Mouse (Mus musculus): ENCODE measurements at regions not wholly inside any gene's neighbourhood (a gene's known extent, or its start where the extent isn't known, plus 50 kb on each side); places are given as distances from the start of the nearest gene placed in this dataset.
"Not testable (repeated sequence)": the region's sequence is repeated elsewhere in the genome, so short reads cannot be mapped to it uniquely, and the experiment has no call there.

DNA sequence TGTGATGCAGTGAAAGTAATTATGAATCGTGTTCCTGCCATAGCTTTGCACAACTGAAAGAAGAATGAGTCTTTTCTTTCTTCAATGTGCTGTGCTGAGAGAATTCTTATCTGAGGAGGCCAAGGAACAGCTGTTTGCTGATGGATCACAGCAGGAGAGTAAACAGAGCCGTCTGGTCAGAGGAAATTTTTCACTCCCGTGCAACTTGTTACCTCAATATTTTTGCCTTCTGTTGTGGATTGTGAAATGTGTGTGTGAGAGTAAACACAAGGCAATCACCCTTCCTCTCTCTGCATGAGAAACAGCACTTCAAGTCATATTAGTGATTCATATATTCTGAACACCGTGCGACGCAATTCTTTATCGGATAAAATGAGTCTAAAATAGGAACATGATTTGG lies 171.9 kb downstream of the Epm2a start:
- DNase-seq: no peak

DNA sequence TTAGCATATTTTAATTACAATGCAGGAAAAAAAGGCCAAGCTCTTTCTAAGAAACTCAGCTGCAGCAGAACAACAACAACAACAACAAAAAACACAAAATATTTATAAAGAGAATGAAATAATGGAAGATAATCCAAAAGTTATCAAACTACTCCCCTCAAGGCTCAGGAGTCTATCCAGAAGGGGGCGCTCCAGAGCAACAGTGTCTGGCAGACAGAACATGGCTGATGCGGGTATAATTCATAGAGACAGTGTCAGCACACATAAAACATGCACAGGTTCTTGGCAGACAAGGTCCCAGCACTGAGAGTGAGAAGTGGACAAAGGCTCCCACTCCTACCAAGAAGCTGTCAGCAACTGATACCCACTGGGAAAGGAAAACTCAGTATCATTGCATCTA lies 173.9 kb downstream of the Epm2a start:
- DNase-seq: no peak

DNA sequence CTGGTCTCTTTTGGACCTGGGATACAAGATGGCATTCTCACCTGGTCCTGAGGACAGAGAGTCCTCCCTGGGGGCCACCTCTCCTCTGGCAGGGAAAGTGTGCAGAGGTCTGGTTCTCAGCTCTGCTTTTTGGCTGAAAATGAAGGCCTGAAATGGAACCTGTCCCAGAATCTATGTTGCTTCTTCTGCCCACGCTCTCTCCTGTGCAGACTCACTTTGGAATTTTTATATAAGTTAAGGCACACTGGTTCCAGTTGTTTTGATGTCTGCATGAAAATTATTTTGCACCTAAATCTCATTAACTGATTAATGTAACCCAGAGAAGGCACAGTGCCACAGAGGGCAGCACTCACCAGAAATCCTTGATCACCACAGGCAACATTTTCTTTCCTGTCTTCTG lies 188.1 kb downstream of the Epm2a start:
- peak; percentile 55 for DNase-seq

DNA sequence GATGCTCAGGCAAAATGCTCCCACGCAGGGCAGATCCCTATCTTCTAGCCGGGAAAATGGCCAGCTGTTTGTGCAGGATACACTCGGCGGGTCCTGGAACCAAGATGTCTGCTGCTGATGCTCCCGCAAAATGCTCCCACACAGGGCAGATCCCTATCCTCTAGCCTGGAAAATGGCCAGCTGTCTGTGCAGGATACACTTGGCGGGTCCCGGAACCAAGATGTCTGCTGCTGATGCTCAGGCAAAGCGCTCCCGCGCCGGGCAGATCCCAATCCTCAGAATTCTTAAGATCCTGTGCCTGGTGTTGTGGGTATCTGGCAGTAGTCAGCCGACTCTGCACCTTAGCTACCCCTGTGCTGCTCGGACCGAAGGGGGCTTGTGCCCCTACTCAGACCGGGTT lies 212.2 kb downstream of the Epm2a start:
- peak; percentile 81 for DNase-seq

DNA sequence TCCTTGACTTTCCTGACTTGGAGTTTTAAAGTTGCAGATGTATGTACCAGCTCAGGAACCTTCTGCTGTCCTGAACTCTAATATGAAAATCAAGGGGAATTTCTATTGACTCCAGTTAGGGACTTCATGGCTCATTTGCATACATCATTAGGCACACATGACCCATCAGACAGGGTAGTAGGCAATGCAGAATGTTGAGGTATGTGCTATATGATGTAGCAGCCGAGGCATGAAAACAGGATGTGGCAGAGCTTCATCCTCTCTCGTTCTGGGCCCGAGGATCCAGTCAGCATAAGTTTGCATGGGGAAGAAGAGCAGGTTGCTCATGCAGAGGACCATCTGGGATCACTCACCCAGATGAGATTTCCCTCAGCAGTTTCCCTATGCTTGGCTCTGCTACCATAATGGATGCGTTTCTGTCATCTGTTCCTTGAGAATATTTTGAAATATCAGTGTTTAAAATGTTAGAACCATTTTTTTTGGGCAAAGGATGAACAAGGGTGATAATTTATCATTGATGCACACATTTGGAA lies 227.4 kb downstream of the Epm2a start:
- DNase-seq: no peak

DNA sequence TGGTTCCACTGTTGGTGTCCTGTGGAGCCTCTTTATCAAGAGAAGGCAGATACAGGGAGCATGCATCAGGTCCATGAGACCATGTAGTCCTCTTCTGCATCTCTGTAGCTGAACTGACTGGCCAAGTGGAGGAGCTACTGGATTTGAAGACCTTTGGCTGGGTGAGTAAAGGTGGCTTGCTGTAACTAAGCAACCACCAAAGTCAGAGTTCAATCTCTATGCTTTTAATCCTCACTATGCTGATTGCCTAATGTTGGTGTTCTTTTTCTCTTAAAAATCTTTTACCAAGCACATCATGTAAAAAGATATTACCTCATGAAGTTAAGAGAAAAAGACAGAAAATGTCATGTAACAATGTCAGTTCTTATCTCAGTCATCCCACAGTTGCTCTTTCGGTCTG lies 265.2 kb downstream of the Epm2a start:
- DNase-seq: no peak

DNA sequence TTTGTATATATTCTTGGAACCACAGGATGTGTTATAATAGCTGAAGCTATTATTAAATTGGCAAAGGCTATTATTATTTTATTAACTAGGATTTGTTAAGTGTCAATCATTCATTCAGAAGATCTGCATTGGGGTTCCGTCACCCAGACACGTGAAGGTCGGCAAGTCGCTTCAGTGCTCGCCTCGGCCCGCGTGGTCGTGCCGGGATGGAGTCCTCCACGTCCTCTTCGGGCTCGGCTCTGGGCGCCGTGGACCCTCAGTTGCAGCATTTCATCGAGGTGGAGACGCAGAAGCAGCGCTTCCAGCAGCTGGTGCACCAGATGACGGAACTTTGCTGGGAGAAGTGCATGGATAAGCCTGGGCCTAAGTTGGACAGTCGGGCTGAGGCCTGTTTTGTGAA lies 265.9 kb downstream of the Epm2a start:
- not testable (repeated sequence) for DNase-seq

DNA sequence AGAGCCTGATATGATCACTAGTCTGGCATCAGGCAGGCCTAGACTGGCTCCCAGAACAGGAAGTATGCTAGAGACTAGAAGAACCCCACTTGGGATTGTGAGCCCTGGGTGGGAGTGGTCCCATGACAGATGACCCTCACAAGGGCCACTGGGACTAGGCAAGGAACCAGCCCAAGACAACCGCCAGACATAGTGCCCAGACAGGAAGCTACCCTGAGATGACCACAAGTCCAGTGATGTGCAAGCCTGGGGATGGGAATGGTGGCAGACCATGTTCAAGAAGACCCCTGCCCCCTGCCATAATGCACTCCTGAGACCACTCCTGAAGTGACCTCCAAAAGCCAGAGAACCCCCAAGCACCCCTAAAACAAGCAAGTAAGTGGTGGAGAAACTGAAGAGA lies 304.9 kb downstream of the Epm2a start:
- DNase-seq: peak; percentile 86

DNA sequence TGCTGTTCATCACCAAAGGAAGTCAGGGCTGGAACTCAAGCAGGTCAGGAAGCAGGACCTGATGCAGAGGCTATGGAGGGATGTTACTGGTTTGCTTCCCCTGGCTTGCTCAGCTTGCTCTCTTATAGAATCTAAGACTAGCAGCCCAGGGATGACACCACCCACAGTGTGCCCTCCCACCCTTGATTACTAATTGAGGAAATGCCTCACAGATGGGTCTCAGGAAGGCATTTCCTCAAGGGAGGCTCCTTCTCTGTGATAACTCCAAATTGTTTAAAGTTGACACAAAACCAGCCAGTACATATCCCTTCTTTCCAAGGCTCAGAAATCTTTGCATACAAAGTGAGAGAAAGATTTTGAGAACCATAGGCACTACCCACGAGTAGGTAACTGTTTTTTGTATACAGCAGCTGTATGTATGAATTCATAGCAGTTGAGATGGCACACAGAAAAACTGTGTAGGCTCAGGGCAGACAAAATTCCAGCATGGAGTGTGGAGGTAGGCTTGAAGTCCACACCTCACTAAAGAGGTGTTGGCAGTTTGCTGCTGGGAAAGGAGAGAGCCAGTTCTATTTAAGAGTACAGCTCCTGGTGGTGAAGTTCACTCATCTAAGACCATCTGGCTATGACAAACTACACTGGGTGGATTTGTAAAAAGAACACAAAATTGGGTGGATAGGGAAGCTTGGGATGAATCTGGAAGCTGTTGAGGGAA lies 317.0 kb downstream of the Epm2a start:
- no peak for DNase-seq

DNA sequence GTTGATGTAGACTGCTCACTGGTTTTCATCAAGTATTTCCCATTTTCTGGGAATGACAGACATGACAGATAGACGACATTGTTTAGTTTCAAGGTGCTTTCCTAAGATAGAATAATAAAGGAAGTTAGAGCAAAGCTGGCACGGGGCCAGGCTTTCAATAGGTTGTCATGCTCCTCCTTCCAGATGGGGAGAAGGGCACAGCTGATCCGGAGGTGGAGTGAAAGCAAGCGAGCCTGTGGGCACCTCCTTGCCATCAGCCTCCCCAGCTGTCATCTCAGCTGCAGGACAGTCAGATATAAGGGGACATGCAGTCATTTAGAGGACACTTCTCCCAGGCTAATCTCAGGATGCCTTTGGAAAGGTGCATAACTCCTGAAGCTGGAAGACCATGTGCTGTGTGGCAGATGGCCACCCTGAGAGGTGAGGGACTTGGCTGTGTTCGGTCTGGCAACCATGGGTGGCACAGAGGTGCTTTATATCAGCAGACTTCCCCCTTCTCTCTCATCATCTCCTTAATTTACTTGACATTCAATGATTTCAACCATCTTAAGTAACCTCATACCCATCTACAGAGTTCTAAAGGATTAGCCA lies 318.6 kb downstream of the Epm2a start:
- DNase-seq: no peak

DNA sequence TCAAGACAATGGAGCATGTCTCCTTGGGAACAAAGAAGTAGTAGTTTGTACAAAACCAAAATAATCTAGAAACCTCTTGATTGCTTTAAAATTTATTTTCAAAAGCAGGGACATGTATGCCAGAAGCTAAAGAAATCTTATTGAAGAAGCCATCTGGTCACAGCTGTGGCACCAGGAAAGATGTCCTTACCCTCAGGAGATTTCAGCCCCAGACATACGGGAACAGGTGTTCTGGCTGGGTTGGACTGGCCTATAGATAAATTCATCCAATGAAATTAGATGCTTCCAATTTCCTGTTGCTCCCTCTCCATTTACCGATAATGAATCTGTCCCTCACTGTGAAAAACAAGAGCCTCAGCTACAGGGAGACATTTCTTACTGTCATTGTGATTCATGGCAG lies 366.5 kb downstream of the Epm2a start:
- no peak for DNase-seq

DNA sequence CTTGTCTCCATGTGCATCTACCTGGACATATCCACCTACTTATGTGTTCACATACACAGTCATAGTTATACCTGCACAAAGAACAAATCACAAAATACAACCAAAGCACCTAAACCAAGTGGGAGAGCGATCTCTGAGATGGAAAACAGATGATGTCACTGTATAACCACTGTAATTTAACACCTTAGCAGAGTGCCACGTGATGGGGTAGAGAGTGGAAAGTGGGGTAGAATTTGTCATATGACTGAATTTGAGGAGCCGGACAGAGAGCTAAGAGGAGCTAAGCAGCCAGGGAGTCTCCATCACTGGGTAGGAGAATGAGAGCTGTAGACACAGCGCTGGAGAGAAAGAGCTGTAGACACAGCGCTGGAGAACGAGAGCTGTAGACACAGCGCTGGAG lies 381.6 kb downstream of the Epm2a start:
- no peak for DNase-seq

DNA sequence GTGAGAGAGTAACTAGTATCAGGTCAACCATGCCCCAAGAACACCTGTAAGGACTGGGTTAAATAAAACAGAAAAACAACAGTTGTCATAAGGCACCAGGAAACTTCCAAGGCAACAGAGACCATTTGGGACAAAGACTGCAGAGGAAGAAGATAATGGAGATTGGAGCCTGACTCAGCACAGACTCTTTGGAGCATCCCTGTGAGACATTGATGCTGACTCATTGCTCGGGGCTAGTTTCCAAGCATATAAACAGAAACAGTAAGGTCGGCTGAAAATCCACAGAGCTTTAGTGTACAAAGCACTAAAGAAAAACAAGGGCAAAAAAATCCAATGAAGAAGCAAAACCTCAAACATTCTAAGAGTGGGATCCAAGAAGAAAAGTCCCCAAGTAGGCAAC lies 386.3 kb downstream of the Epm2a start:
- no peak for DNase-seq

DNA sequence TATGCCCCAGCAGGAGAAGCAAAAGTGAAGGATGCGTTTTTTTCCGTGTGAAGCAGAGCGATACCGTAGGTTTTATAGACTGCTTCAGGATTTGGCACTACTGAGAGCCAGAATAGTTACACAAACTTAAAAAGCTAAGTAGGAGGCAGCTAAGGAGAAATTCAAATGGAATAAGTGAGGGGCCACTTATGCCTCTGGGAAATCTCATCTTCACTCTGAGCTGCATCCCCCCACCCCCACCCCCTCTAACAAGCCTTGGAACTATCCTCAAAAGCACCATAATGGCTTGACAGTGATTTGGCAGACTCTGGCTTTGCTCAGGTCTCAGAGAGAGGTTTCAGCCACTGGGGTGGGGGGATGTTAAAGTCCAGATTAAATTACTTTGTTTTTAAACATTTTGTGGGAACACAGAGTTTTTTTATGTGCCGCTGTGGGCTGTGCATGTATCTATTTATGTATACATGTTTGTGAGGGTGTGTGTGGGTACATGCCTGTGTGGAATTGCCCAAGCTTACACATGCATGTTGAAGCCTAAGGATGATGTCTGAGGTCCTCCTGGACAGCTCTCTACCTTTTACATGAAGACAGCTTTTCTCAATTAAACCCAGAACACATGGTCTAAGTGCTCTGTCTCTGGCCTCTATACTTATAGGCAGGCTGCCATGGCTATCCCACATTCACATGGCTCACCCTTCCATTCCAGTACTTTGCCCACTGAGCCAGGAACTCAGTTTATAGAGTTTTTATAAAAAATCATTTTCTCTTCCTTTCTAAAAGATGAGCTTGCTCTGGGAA lies 396.6 kb downstream of the Epm2a start:
- no peak for DNase-seq

DNA sequence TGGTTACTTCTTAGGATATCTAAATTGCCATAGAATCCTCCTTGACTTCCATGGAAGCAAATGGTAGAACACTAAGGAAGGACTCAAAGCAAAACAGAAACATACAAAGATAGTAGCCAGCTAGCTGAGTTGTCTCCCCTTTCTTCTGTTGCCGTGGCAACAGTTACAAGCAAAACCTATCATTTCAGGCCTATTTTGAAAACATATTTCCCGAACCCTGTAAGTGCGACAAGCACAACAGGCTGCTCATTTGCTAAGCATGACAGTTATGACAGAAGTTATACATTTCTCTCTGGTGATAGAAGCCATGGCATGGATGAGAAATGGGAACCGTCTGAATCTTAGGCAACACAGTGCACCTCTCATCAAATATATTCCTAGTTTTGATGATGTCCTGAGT lies 402.4 kb downstream of the Epm2a start:
- no peak for DNase-seq

DNA sequence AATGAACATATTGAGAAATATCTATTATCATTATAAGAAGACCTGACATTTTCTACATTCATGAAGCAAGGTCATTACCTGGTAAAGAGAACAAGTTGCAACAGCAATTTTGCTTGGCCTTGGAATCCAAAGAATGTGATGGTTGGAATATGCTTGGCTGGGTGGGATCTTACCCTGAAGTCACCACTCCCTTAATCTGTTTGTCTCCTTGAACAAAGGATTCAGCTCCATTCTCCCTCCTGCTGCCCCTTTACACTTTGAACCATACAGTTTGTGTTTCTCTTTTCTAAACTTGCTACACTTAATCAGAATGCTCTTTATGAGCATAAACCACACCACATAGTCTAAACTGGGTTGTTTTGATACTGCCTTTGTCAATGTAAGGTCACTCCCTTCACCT lies 403.8 kb downstream of the Epm2a start:
- DNase-seq: no peak

DNA sequence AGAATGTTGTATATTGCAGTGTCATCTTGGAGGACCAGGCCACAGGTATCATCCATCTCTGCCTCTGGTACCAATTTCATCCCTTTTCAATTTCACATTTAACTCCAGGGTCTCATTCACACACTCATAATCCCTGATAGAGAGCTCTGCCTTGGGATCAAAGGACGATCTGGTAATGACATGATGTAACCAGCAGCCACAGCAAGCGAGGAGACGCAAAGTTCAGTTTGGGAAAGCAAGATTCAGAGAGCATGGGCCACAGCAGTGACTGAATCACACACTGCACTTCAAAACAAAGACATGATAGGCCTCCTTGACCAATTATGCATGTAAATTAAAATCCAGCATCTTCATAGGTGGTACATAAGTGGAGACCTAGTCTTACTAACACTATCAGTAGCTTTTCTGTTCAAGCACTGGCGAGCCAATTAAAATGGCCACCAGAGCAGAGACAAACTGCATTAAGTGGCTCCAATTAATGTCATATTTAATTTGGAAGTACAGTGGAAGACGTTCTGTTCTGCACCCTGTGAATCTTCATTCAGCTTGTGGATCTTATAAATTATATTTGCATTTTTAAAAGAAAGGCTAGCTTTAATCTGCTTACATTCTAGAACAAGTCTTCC lies 412.0 kb downstream of the Epm2a start:
- DNase-seq: no peak

DNA sequence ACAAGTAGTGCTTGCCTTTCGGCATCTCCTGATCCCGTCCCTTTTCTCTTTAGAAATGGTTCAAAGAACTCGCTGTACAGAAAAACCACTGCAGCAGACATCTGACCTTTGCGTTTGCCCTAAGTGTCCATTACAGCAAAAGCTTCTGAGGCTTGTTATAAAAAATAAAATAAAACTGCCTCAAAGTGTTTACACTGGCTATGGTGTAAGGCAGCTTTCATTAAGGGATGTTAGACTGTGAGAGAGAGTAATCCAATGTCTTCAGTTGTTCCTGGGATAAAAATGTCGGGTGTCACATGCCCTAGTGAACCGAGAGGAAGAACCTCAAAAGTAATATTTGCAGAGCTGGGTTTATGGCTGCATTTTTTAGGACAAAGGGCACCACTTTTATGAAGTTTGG lies 434.7 kb downstream of the Epm2a start:
- no peak for DNase-seq

DNA sequence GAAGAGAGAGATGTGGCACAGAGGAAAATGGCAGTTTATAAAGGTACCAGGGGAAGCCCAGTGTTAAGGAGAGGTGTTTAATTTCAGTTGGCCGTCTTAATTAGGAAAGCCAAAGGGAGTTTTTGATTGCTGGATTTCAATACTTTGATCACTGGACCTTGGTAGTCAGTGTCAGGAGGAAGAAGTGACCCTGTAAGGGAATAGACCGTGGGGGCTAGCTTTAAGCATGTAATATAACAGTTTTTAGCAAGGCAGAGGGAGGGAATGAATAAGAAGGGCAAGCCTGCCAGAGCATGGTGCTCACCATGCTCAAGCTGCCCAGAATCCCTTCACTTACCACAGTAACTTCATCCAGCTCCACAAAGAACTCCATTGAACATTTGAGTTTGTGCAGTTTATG lies 437.1 kb downstream of the Epm2a start:
- DNase-seq: no peak

DNA sequence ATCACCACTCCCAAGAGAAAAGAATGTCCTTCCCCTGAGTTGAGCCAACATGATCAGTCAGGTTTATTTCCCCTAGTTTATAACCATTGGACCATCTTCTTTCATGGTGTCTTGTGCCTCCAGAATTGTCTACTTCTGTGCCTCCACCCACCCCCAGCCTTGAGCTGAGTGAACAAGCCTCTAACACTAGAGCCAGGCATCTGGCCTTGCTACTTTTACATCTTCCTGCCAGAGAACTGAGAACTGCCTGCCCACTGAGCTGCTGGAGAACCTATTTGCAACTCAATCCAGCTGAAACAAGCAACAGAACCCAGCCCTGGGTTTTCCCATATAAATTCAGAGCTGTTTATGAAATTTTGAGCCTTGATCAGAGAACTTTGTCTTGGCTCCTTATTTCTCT lies 444.0 kb downstream of the Epm2a start:
- no peak for DNase-seq

DNA sequence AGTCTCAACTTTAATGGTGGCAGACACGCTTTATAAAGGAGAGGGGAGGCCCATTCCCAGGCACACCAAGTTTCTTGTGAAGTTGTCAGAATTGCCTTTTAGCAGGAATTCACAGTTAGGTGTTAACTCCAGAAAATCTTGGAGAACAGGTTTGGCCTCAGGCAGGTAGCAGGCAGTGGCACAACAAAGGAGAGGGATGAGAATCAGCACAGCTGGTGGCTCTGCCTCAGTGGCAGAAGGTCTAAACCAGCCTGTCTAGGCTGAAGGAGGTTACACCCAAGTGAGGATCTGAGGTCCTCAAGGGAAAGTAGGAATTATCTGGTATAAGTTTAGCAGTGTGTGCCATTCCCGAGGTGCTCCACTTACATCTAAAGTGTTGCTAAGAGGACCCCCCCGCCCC lies 456.3 kb downstream of the Epm2a start:
- no peak for DNase-seq

DNA sequence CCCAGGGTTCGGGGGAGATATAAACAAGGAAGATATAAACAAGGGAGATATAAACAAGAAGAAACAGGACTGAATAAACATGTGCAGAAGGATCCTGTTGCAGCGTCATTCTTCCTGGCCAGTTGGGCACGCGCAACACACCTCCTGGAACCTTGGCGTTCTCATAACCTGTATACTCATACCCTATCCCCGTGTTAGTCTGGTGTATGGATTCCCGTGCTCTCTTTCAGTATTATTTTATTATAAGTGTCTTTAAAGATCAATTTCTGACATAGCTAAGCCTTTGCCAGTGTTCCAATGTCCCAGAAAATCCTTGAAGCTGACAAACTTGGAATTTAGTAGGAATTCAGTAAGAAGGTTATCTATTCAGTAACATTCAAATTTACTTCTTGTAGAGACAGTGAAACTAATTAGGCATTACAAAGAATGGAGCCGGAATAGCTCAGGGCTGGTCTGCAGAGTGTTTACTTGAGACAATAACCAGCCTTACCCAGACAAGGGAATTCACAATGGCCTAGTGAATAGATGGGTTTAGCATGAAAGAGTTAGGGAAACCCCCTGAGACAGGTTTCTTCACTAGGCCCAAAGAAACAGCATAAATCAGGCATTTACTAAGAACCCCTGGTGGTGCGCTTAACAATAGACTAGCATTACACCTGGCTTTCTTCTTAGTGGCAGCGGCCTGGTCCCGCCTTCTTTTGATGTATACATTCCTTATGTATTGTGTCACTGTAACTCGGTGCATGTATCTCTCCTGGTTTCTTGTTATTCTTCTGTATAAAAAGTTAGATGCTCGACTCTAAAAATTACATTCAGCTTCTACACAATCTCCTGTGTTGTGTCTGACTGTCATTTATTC lies 458.4 kb downstream of the Epm2a start:
- not testable (repeated sequence) for DNase-seq

DNA sequence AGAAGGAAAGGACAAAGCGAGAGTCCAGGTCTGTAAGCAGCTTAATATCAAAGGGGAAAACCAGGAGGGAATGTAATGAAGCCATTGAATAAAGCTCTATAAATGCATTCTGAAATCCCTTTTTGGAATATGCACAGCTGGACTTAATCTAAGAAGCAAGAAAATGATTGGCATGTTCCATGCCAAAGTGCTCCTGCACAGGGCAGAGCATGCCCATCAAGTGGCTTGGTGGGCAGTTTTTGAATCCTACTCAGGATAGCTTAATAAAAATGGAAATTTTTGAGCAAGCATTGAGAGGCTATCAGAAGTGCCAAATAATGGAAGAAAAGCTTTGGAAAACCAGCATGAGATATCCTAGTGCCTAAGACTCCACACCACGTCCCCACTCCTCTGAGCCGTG lies 466.1 kb downstream of the Epm2a start:
- no peak for DNase-seq

Measured in heart, adult 11 months (tissue).